Mouse (Mus musculus) liver, adult 2 months (tissue): ENCODE results near the gene Olfr1135. TPM values are rescaled to one million over a fixed set of nuclear protein-coding genes. Genes with fewer than 3 reads are reported as not detected.

ENCODE experiments used
- DNase-seq: peaks from one replicate; pipeline ENCODE4 v3.0.0-alpha.2; 2011; ENCODE audit warnings: low read depth, low spot score; ENCODE audit errors: extremely low read depth
- H3K27ac ChIP-seq: fragments of 200-500 bp; replicated peaks from 2 replicates; pipeline ENCODE4 v1.5.1; 2012; ENCODE audit warnings: low read depth, mild to moderate bottlenecking, control low read depth, inconsistent platforms, low read length; ENCODE audit not compliant: insufficient read depth
- H3K27me3 ChIP-seq: fragments of 200-500 bp; 2 replicates; pipeline ENCODE4 v1.6.1; 2012; ENCODE audit warnings: mild to moderate bottlenecking, moderate library complexity, low read length, inconsistent platforms; ENCODE audit not compliant: control insufficient read depth, insufficient read depth
- H3K36me3 ChIP-seq: fragments of 200-500 bp; 2 replicates; pipeline ENCODE4 v1.6.1; 2012; ENCODE audit warnings: low read length, inconsistent platforms; ENCODE audit not compliant: control insufficient read depth, insufficient read depth
- H3K4me1 ChIP-seq: fragments of 200-500 bp; 2 replicates; pipeline ENCODE4 v1.6.1; 2011; ENCODE audit warnings: low read length; ENCODE audit not compliant: control insufficient read depth, insufficient read depth
- H3K4me3 ChIP-seq: fragments of 200-500 bp; 2 replicates; pipeline ENCODE4 v1.5.1; 2011; ENCODE audit warnings: low read depth, mild to moderate bottlenecking, control low read depth, low read length, moderate library complexity; ENCODE audit not compliant: insufficient read depth
- H3K79me2 ChIP-seq: fragments of 200-500 bp; 2 replicates; pipeline ENCODE4 v1.6.1; 2012; ENCODE audit warnings: inconsistent platforms, mild to moderate bottlenecking, low read length, moderate library complexity; ENCODE audit not compliant: control insufficient read depth, insufficient read depth
- H3K9ac ChIP-seq: fragments of 200-500 bp; 2 replicates; pipeline ENCODE4 v1.6.1; 2012; ENCODE audit warnings: low read depth, mild to moderate bottlenecking, control low read depth, inconsistent platforms, low read length
- CTCF ChIP-seq: fragments of 200-500 bp; IDR thresholded peaks from 2 replicates; pipeline ENCODE4 v1.5.1; 2011; ENCODE audit warnings: low read depth, low read length, control low read depth
- POLR2A ChIP-seq: fragments of 200-500 bp; IDR thresholded peaks from 2 replicates; pipeline ENCODE4 v1.6.1; 2011; ENCODE audit warnings: low read length, control low read depth; ENCODE audit not compliant: insufficient read depth; ENCODE audit errors: extremely low read depth
- WGBS: fragments of 180-500 bp; shearing (Covaris S2); methylation state at CpG from one replicate; pipeline ENCODE4 v1.1.7; 2018; 5-methylcytosine and 5-hydroxymethylcytosine counted together
- polyA plus RNA-seq: library from polyadenylated mRNA; depleted of rRNA; stranded (reverse); fragments of >200 nt; gene quantifications from 2 replicates; pipeline ENCODE4 v1.2.3, GENCODE M21; 2012; rRNA removed
- total RNA-seq: library from RNA; depleted of rRNA; stranded (reverse); fragments of >200 nt; gene quantifications from 2 replicates; pipeline ENCODE4 v1.2.3, GENCODE M21; 2014; rRNA removed

Gene Olfr1135
- not detected in 2 replicates for total RNA-seq
- polyA plus RNA-seq = not detected in 2 replicates

DNA sequence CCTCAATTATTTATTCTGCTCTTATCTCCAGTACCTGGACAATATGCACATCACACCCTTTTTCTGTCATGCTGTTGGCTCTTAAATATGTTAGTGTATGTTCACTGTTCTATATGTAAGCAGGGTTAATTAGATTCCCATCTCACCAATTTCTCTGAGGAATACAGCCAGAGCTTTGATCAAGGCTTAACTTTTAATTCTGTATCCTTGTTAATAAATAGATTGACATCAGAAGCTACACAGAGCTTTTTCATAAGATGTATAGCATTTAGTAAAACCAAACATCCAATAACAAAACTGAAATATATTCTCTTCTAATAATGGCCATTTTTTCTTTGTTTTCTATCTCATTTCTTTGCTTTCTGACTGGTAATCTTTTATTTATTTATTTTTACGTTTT lies at the start of gene Olfr1135:
TSS of gene Olfr1135 (minus strand) at position 101 of the 400 bp plus-strand sequence.
- Histone ChIP-seq H3K36me3 (no peaks in the 10 kb centered on the region), H3K79me2 (no peaks in the 10 kb centered on the region), H3K27ac (no peak within 1 kb of the TSS), H3K4me3 (no peak within 1 kb of the TSS), H3K27me3 (no peaks in the 10 kb centered on the region), H3K9ac (no peak within 1 kb of the TSS), H3K4me1 (no peaks in the 10 kb centered on the region)
- TF ChIP-seq POLR2A = no peak
- TF ChIP-seq CTCF = no peak
- 6% methylated on average over 1 of the region's 1 CpGs for WGBS
- DNase-seq = no peak

DNA sequence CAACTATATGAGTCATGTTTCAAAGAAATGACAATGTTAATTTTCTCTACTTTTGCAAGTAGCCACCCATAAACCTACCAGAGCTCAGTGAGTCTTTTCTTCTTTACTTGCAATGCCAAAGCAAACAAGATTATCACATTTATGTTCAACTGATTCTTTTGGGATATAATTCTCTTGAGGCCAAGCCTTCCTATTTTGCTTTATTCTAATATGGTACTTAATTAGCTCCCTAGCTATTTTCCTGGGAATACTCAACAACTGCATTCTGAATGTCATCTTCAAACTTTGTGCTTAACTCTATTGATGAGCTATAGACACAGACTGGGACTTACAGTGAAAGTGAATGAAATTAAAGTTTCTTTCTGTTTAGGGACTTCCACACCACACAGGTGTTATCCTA lies 39.6 kb upstream of the Olfr1135 start, which contains the start of gene Olfr1137:
TSS of gene Olfr1137 (minus strand) at position 101 of the 400 bp plus-strand sequence.
- Histone ChIP-seq H3K36me3 (no peaks in the 10 kb centered on the region), H3K4me3 (no peak within 1 kb of the TSS), H3K27ac (no peak within 1 kb of the TSS), H3K4me1 (no peaks in the 10 kb centered on the region), H3K9ac (no peak within 1 kb of the TSS), H3K27me3 (no peaks in the 10 kb centered on the region), H3K79me2 (no peaks in the 10 kb centered on the region)
- no peak for TF ChIP-seq CTCF
- no peak for TF ChIP-seq POLR2A
- no peak for DNase-seq

DNA sequence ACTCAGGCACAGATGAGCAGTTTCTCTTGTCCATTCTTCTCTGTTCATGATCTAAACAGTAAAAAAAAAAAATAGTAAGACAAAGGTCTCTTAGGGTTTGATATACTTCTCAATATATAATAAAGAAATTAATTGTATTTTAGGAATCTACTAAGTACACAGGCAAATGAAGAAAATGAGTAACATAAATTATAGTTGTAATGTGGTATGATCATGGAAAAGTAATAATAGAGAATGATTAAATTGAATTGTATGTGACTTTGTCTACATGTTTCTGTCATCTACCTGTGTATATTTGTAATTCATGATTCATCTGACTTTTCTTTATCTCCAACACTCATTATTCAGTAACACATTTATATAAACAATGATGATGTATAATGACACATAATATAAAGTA lies 20.4 kb upstream of the Olfr1135 start, which contains the start of gene Olfr1136:
TSS of gene Olfr1136 (minus strand) at position 101 of the 400 bp plus-strand sequence.
- TF ChIP-seq CTCF (no peak), POLR2A (no peak)
- no peaks in the 10 kb centered on the region for H3K36me3 ChIP-seq
- H3K9ac ChIP-seq = no peak within 1 kb of the TSS
- no peaks in the 10 kb centered on the region for H3K4me1 ChIP-seq
- no peak within 1 kb of the TSS for H3K27ac ChIP-seq
- no peaks in the 10 kb centered on the region for H3K27me3 ChIP-seq
- H3K4me3 ChIP-seq = no peak within 1 kb of the TSS
- DNase-seq = no peak
- H3K79me2 ChIP-seq = no peaks in the 10 kb centered on the region

DNA sequence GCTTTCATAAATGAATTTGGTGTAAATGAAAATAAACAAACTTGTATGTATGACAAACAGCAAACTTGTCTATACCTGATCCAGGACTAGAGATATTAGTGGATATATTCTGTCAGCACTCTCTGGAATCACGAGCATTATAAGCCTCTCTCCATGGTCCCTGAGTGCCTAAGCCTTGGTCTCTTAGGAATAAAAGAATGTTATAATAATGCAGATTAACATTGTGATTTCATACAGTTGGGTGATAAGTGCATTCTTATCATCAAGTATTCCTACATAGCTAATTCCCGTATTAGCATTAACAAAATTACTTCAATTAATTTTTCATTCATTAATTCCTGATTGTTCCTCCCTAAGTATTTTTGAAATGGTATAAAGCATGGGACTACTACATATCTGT lies 15.1 kb downstream of the Olfr1135 start, which contains the start of gene Olfr1134:
TSS of gene Olfr1134 (minus strand) at position 101 of the 400 bp plus-strand sequence.
- TF ChIP-seq POLR2A = no peak
- Histone ChIP-seq H3K9ac (no peak within 1 kb of the TSS), H3K4me3 (no peak within 1 kb of the TSS), H3K79me2 (no peaks in the 10 kb centered on the region), H3K27ac (no peak within 1 kb of the TSS), H3K36me3 (no peaks in the 10 kb centered on the region), H3K27me3 (no peaks in the 10 kb centered on the region), H3K4me1 (no peaks in the 10 kb centered on the region)
- WGBS = 71% methylated on average over 2 of the region's 2 CpGs
- no peak for DNase-seq

DNA sequence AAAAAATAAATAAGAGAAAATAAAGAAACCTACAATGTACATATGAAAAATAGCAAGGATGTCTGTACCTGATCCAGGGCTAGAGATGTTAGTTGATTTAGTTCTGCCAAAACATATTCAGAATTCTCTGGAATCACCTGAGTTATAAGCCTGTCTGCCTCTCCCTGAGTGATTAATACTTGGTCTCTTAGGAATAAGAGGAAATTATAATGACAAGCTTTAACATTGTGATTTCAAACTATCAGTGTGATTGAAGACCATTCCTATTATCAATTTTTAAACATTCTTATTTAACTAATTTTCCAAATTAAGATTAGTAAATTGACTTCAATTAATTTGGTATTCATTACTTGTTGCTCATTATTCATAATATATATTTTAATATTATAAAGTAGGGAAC lies 26.2 kb downstream of the Olfr1135 start, which contains the start of gene Olfr1133:
TSS of gene Olfr1133 (minus strand) at position 101 of the 400 bp plus-strand sequence.
- no peaks in the 10 kb centered on the region for H3K4me1 ChIP-seq
- TF ChIP-seq CTCF = no peak
- TF ChIP-seq POLR2A = no peak
- H3K9ac ChIP-seq = no peak within 1 kb of the TSS
- no peaks in the 10 kb centered on the region for H3K36me3 ChIP-seq
- no peaks in the 10 kb centered on the region for H3K27me3 ChIP-seq
- no peak within 1 kb of the TSS for H3K27ac ChIP-seq
- H3K4me3 ChIP-seq = no peak within 1 kb of the TSS
- no peaks in the 10 kb centered on the region for H3K79me2 ChIP-seq
- no peak for DNase-seq

DNA sequence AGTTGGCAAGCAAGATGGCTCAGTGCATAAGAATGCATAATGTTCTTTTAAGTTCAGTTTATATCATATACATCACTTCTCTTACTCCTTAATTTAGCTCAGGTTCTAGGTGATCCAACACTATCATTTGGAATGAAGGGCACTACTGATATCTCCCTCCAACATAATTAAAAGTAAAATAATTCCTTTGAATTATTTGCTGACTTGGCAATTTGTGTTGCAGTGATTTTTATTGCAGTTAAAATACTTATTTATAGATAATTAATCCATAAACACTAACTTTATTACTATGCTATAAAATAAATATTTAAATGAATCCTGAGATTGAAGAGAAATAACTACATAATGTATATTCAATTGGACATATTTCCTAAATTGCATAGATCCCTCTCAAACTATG lies 31.0 kb downstream of the Olfr1135 start:
- Histone ChIP-seq H3K79me2 (no peaks in the 10 kb centered on the region), H3K9ac (no peak overlapping the region), H3K36me3 (no peaks in the 10 kb centered on the region), H3K4me1 (no peaks in the 10 kb centered on the region), H3K27ac (no peak overlapping the region), H3K27me3 (no peaks in the 10 kb centered on the region), H3K4me3 (no peak overlapping the region)
- TF ChIP-seq POLR2A (no peak), CTCF (no peak)
- no peak for DNase-seq
